Mouse (Mus musculus) left cerebral cortex, adult 9 months (tissue): ENCODE measurements around the gene 9930111J21Rik1.
"Not testable (repeated sequence)": the region's sequence is repeated elsewhere in the genome, so short reads cannot be mapped to it uniquely, and the experiment has no call there.

ENCODE experiments used
- DNase-seq, 2 experiments: peaks; one replicate each; pipeline ENCODE4 v3.0.0; 2022; ENCODE audit warnings: low spot score in 2 of 2

The 9930111J21Rik1 gene

GRCm38 (mm10) chr11:48918380-48918779 lies 60.8 kb downstream of the 9930111J21Rik1 start:
- no peak for DNase-seq

- DNase-seq = no peak
Measured at GRCm38 (mm10) chr11:48913611-48914010, 65.6 kb downstream of the 9930111J21Rik1 start.

- DNase-seq = no peak
Measured at GRCm38 (mm10) chr11:48908459-48908858, 70.7 kb downstream of the 9930111J21Rik1 start.

GRCm38 (mm10) chr11:48902021-48902420 lies 77.2 kb downstream of the 9930111J21Rik1 start, which contains the start of gene Gm5431:
TSS of gene Gm5431 (minus strand) at chr11:48902214.
- DNase-seq = no peak

GRCm38 (mm10) chr11:48901567-48901930 lies 77.6 kb downstream of the 9930111J21Rik1 start:
- DNase-seq = not testable (repeated sequence)

GRCm38 (mm10) chr11:48900654-48901566 lies 78.3 kb downstream of the 9930111J21Rik1 start:
- not testable (repeated sequence) for DNase-seq

- DNase-seq = no peak
Measured at GRCm38 (mm10) chr11:48898812-48899431, 80.3 kb downstream of the 9930111J21Rik1 start.
